Mouse (Mus musculus): ENCODE measurements around the gene Cdhr4. TPM values are rescaled to one million over a fixed set of nuclear protein-coding genes. Genes with fewer than 3 reads are reported as not detected.

Gene Cdhr4
- polyA plus RNA-seq, 1 experiment from 2014 or later = 1.2 TPM

DNA sequence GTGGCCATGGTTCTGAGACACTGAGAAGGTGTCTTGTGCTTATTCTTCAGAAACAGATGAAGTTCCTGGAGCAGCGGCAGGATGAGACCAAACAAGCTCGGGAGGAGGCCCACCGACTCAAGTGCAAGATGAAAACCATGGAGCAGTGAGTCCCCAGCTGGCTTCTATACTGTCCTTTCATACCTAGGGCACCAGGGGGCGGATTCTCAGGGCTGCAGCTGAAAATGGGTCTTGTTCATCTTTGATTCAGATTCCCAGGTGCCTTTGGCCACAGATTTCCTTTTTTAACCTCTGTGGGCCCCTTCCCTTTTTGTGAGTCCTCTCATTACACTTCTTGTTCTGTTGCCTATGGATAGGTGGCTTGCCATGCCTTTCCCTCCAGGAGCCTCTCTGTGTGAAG, 31.4 kb upstream of the Cdhr4 start:
- Histone ChIP-seq H3K4me2 (ENCODE audit: low read depth, low read length) (no peak overlapping the region), H3K4me3 (ENCODE audit: low read depth, low read length) (no peak overlapping the region), H3K9ac (ENCODE audit: low read depth, low read length) (no peak overlapping the region), H3K27ac (ENCODE audit: low read length) (no peak overlapping the region), H3K4me1 (ENCODE audit: control insufficient read depth, low read depth, low read length) (peaks cover 5% of the 10 kb centered on the region), H3K36me3 (ENCODE audit: control insufficient read depth, insufficient read depth) (peaks cover 43% of the 10 kb centered on the region), H3K9me3 (replicated peaks; ENCODE audit: control insufficient read depth, low read length) (no peaks in the 10 kb centered on the region), H3K27me3 (ENCODE audit: control insufficient read depth, insufficient read depth, low read depth, low read length) (no peaks in the 10 kb centered on the region)
- no peak for ATAC-seq (ENCODE audit: low read depth)
- WGBS (ENCODE audit: insufficient replicate concordance) = 59% methylated on average over 4 of the region's 4 CpGs

- H3K36me3 ChIP-seq (ENCODE audit: control insufficient read depth, insufficient read depth) = peaks cover 43% of the 10 kb centered on the region
- H3K4me1 ChIP-seq (ENCODE audit: control insufficient read depth, low read depth, low read length) = peaks cover 5% of the 10 kb centered on the region
- WGBS (ENCODE audit: insufficient replicate concordance) = 84% methylated on average over 10 of the region's 10 CpGs
- H3K27ac ChIP-seq (ENCODE audit: low read length) = no peak overlapping the region
- no peak overlapping the region for H3K9ac ChIP-seq (ENCODE audit: low read depth, low read length)
- no peaks in the 10 kb centered on the region for H3K27me3 ChIP-seq (ENCODE audit: control insufficient read depth, insufficient read depth, low read depth, low read length)
- ATAC-seq (ENCODE audit: low read depth) = no peak
- H3K4me2 ChIP-seq (ENCODE audit: low read depth, low read length) = no peak overlapping the region
- no peak overlapping the region for H3K4me3 ChIP-seq (ENCODE audit: low read depth, low read length)
- H3K9me3 ChIP-seq (replicated peaks; ENCODE audit: control insufficient read depth, low read length) = no peaks in the 10 kb centered on the region
Measured at GRCm38 (mm10) chr9:107961351-107961762, 30.9 kb upstream of the Cdhr4 start.

DNA sequence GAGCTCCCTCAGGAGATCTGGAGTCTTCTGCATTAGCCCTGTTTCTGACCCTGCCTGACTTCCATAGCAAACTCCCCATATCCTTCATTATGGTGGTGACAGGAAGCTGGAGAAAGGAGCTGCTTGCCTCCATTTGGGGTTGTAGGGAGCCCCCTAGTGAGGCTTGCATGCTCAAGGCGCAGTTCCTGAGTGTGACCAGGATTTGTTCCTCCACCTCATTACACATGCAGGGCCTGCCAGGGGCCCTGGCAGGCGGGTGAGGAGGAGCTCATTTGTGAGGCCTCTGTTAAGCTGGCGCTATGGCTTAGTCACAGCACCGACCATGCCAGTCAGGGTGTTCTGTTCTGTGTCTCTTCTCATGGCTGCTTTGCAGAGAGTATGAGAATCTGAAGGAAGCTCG, 30.4 kb upstream of the Cdhr4 start:
- H3K9me3 ChIP-seq (replicated peaks; ENCODE audit: control insufficient read depth, low read length) = no peaks in the 10 kb centered on the region
- ATAC-seq (ENCODE audit: low read depth) = no peak
- 58% methylated on average over 5 of the region's 5 CpGs for WGBS (ENCODE audit: insufficient replicate concordance)
- H3K27me3 ChIP-seq (ENCODE audit: control insufficient read depth, insufficient read depth, low read depth, low read length) = no peaks in the 10 kb centered on the region
- H3K4me1 ChIP-seq (ENCODE audit: control insufficient read depth, low read depth, low read length) = peaks cover 5% of the 10 kb centered on the region
- no peak overlapping the region for H3K4me2 ChIP-seq (ENCODE audit: low read depth, low read length)
- peaks cover 40% of the 10 kb centered on the region for H3K36me3 ChIP-seq (ENCODE audit: control insufficient read depth, insufficient read depth)
- H3K27ac ChIP-seq (ENCODE audit: low read length) = no peak overlapping the region
- no peak overlapping the region for H3K9ac ChIP-seq (ENCODE audit: low read depth, low read length)
- no peak overlapping the region for H3K4me3 ChIP-seq (ENCODE audit: low read depth, low read length)

- H3K4me1 ChIP-seq (ENCODE audit: control insufficient read depth, low read depth, low read length) = peaks cover 5% of the 10 kb centered on the region
- no peak overlapping the region for H3K27ac ChIP-seq (ENCODE audit: low read length)
- no peaks in the 10 kb centered on the region for H3K9me3 ChIP-seq (replicated peaks; ENCODE audit: control insufficient read depth, low read length)
- H3K9ac ChIP-seq (ENCODE audit: low read depth, low read length) = no peak overlapping the region
- H3K4me2 ChIP-seq (ENCODE audit: low read depth, low read length) = no peak overlapping the region
- no peak for ATAC-seq (ENCODE audit: low read depth)
- H3K4me3 ChIP-seq (ENCODE audit: low read depth, low read length) = no peak overlapping the region
- H3K36me3 ChIP-seq (ENCODE audit: control insufficient read depth, insufficient read depth) = peaks cover 32% of the 10 kb centered on the region
- no peaks in the 10 kb centered on the region for H3K27me3 ChIP-seq (ENCODE audit: control insufficient read depth, insufficient read depth, low read depth, low read length)
- 89% methylated on average over 9 of the region's 9 CpGs for WGBS (ENCODE audit: insufficient replicate concordance)
Measured at GRCm38 (mm10) chr9:107962916-107963315, 29.4 kb upstream of the Cdhr4 start.

- Histone ChIP-seq H3K27ac (ENCODE audit: low read length) (peak overlapping the region; percentile 48; the same call in 1 of the 2 replicates), H3K4me1 (ENCODE audit: control insufficient read depth, low read depth, low read length) (peaks cover 5% of the 10 kb centered on the region), H3K9ac (ENCODE audit: low read depth, low read length) (no peak overlapping the region), H3K4me2 (ENCODE audit: low read depth, low read length) (no peak overlapping the region), H3K36me3 (ENCODE audit: control insufficient read depth, insufficient read depth) (peaks cover 32% of the 10 kb centered on the region), H3K4me3 (ENCODE audit: low read depth, low read length) (no peak overlapping the region), H3K27me3 (ENCODE audit: control insufficient read depth, insufficient read depth, low read depth, low read length) (no peaks in the 10 kb centered on the region), H3K9me3 (replicated peaks; ENCODE audit: control insufficient read depth, low read length) (no peaks in the 10 kb centered on the region)
- 7% methylated on average over 5 of the region's 5 CpGs for WGBS (ENCODE audit: insufficient replicate concordance)
- ATAC-seq (ENCODE audit: low read depth) = peak; percentile 75
Measured at GRCm38 (mm10) chr9:107963700-107964099, 28.6 kb upstream of the Cdhr4 start.

DNA sequence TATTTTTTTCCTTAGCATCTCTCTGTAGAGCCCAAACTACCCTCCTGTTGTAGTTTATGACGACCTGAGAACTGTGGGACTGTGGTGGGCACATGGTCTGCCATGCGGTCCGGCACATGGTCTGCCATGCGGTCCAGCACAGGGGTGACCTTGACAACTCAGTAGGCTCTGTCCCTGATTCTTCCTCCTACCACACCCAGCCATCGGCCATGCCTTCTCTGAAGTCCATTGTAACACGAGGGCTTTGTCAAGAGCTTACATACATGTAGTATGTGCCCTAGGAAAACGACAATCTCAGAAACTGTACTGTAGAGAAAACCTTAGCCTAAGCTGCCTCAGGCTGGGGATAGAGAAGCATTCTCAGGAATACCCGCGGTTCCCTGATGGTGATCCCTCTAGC, 27.6 kb upstream of the Cdhr4 start:
- Histone ChIP-seq H3K27me3 (ENCODE audit: control insufficient read depth, insufficient read depth, low read depth, low read length) (no peaks in the 10 kb centered on the region), H3K9ac (ENCODE audit: low read depth, low read length) (no peak overlapping the region), H3K27ac (ENCODE audit: low read length) (no peak overlapping the region), H3K9me3 (replicated peaks; ENCODE audit: control insufficient read depth, low read length) (no peaks in the 10 kb centered on the region), H3K4me2 (ENCODE audit: low read depth, low read length) (no peak overlapping the region), H3K4me3 (ENCODE audit: low read depth, low read length) (no peak overlapping the region), H3K4me1 (ENCODE audit: control insufficient read depth, low read depth, low read length) (peaks cover 5% of the 10 kb centered on the region), H3K36me3 (ENCODE audit: control insufficient read depth, insufficient read depth) (peaks cover 24% of the 10 kb centered on the region)
- WGBS (ENCODE audit: insufficient replicate concordance) = 88% methylated on average over 9 of the region's 9 CpGs
- no peak for ATAC-seq (ENCODE audit: low read depth)

DNA sequence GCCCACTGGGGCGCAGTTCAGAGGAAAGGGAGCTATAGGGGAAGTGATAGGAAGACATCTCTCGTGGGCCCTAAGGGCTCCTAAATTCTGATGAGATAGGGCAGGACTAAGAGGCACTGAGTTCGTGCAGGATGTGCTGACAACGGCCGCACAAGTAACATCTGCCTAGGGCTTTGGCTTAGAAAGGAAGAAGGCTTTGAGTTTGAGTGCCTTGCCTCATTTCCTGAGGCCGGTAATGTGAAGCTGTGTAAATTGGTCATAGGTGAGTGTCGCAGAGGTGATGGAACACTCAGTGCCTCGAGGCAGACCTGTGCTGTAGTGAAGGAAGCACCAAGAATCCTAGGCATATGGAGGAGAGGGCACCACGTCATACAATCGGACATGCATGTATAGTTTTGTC, 25.6 kb upstream of the Cdhr4 start:
- Histone ChIP-seq H3K27ac (ENCODE audit: low read length) (0 out of 2 replicates have a peak overlapping the region, but pooled peaks have one; percentile 32), H3K27me3 (ENCODE audit: control insufficient read depth, insufficient read depth, low read depth, low read length) (no peaks in the 10 kb centered on the region), H3K4me2 (ENCODE audit: low read depth, low read length) (no peak overlapping the region), H3K4me1 (ENCODE audit: control insufficient read depth, low read depth, low read length) (peaks cover 20% of the 10 kb centered on the region), H3K4me3 (ENCODE audit: low read depth, low read length) (no peak overlapping the region), H3K9me3 (replicated peaks; ENCODE audit: control insufficient read depth, low read length) (no peaks in the 10 kb centered on the region), H3K36me3 (ENCODE audit: control insufficient read depth, insufficient read depth) (peaks cover 7% of the 10 kb centered on the region), H3K9ac (ENCODE audit: low read depth, low read length) (no peak overlapping the region)
- 46% methylated on average over 10 of the region's 10 CpGs for WGBS (ENCODE audit: insufficient replicate concordance)
- no peak for ATAC-seq (ENCODE audit: low read depth)

GRCm38 (mm10) chr9:107967437-107967836, 24.9 kb upstream of the Cdhr4 start:
- peaks cover 7% of the 10 kb centered on the region for H3K36me3 ChIP-seq (ENCODE audit: control insufficient read depth, insufficient read depth)
- H3K4me2 ChIP-seq (ENCODE audit: low read depth, low read length) = no peak overlapping the region
- ATAC-seq (ENCODE audit: low read depth) = no peak
- 81% methylated on average over 6 of the region's 6 CpGs for WGBS (ENCODE audit: insufficient replicate concordance)
- H3K9ac ChIP-seq (ENCODE audit: low read depth, low read length) = no peak overlapping the region
- no peaks in the 10 kb centered on the region for H3K27me3 ChIP-seq (ENCODE audit: control insufficient read depth, insufficient read depth, low read depth, low read length)
- H3K27ac ChIP-seq (ENCODE audit: low read length) = no peak overlapping the region
- no peaks in the 10 kb centered on the region for H3K9me3 ChIP-seq (replicated peaks; ENCODE audit: control insufficient read depth, low read length)
- peaks cover 27% of the 10 kb centered on the region for H3K4me1 ChIP-seq (ENCODE audit: control insufficient read depth, low read depth, low read length)
- no peak overlapping the region for H3K4me3 ChIP-seq (ENCODE audit: low read depth, low read length)

DNA sequence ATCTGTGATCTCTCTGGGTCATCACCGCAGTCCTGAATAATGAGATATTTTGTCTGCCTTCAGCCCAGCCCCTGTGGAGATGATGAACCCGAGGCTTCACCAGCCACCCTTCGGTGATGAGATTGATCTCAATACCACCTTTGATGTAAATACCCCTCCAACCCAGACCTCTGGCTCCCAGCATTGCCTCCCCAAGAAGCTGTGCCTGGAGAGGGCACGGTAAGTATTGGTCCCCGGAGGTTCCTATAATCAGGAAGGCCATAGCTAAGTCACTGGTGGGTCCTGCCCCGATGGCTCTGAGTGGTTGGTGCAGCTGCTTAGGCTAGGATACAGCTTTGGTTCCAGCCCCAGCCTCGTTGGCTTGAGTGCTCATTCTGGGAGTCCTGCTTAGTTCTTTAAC, 23.8 kb upstream of the Cdhr4 start:
- peaks cover 7% of the 10 kb centered on the region for H3K36me3 ChIP-seq (ENCODE audit: control insufficient read depth, insufficient read depth)
- H3K27ac ChIP-seq (ENCODE audit: low read length) = no peak overlapping the region
- H3K4me3 ChIP-seq (ENCODE audit: low read depth, low read length) = no peak overlapping the region
- WGBS (ENCODE audit: insufficient replicate concordance) = 85% methylated on average over 7 of the region's 7 CpGs
- H3K4me2 ChIP-seq (ENCODE audit: low read depth, low read length) = no peak overlapping the region
- no peaks in the 10 kb centered on the region for H3K27me3 ChIP-seq (ENCODE audit: control insufficient read depth, insufficient read depth, low read depth, low read length)
- H3K4me1 ChIP-seq (ENCODE audit: control insufficient read depth, low read depth, low read length) = peaks cover 38% of the 10 kb centered on the region
- H3K9me3 ChIP-seq (replicated peaks; ENCODE audit: control insufficient read depth, low read length) = no peaks in the 10 kb centered on the region
- ATAC-seq (ENCODE audit: low read depth) = no peak
- no peak overlapping the region for H3K9ac ChIP-seq (ENCODE audit: low read depth, low read length)

Measured in liver, embryonic 16.5 days (tissue).